In genomic region chr5:89701241-89702007, GRCm38 (mm10) we compare ENCODE assay signal across 8 mouse cellular contexts.
DNase-seq lines count a peak whose midpoint lies in the region; ATAC-seq and TF ChIP-seq lines count a peak whose summit lies in the region.

No protein-coding gene starts in this region.

- peak; percentile 21; the same call in 1 of the 2 replicates for ATAC-seq in intestine, embryonic 16.5 days
- ATAC-seq in intestine, postnatal 0 days, result no peak
- ATAC-seq in heart, embryonic 15.5 days (replicated peaks; ENCODE audit: insufficient number of reproducible peaks, insufficient read depth, low FRiP score, low read depth), result peak; percentile 86
- peak; percentile 92 for ATAC-seq in neural tube, embryonic 14.5 days (ENCODE audit: low read depth)

- H3K27ac ChIP-seq in intestine, embryonic 16.5 days (ENCODE audit: low read length), result no peak overlapping the region
- no peak overlapping the region for H3K27ac ChIP-seq in intestine, postnatal 0 days (ENCODE audit: low read depth, low read length)
- H3K27ac ChIP-seq in cerebellum, adult 2 months (ENCODE audit: insufficient read depth, low read length), result no peak overlapping the region
- H3K27ac ChIP-seq in heart, embryonic 15.5 days, result peak overlapping the region; percentile 76
- peak overlapping the region; percentile 40; the same call in 1 of the 2 replicates for H3K27ac ChIP-seq in neural tube, embryonic 14.5 days (ENCODE audit: low read depth, low read length)

- TF ChIP-seq CTCF in intestine, postnatal 0 days (IDR thresholded peaks at IDR 0.05; ENCODE audit: low read depth), result no peak
- no peak for TF ChIP-seq CTCF in cerebellum, adult 2 months (IDR thresholded peaks at IDR 0.05; ENCODE audit: borderline replicate concordance, insufficient read depth, low read depth, low read length)

- no peak overlapping the region for H3K4me3 ChIP-seq in intestine, embryonic 16.5 days (ENCODE audit: low read length)
- H3K4me3 ChIP-seq in intestine, postnatal 0 days (ENCODE audit: low read depth, low read length), result no peak overlapping the region
- H3K4me3 ChIP-seq in cerebellum, adult 2 months (replicated peaks; ENCODE audit: insufficient read depth, low read depth, low read length), result no peak overlapping the region
- H3K4me3 ChIP-seq in heart, embryonic 15.5 days, result no peak overlapping the region
- H3K4me3 ChIP-seq in neural tube, embryonic 14.5 days (ENCODE audit: low read depth, low read length), result no peak overlapping the region

- no peaks in the 10 kb centered on the region for H3K4me1 ChIP-seq in intestine, embryonic 16.5 days (ENCODE audit: control insufficient read depth, insufficient read depth, low read length)
- H3K4me1 ChIP-seq in intestine, postnatal 0 days (replicated peaks; ENCODE audit: control insufficient read depth, insufficient read depth, low read length), result no peaks in the 10 kb centered on the region
- no peaks in the 10 kb centered on the region for H3K4me1 ChIP-seq in cerebellum, adult 2 months (ENCODE audit: control insufficient read depth, insufficient read depth, low read length)
- peaks cover 27% of the 10 kb centered on the region for H3K4me1 ChIP-seq in heart, embryonic 15.5 days (replicated peaks)
- peaks cover 6% of the 10 kb centered on the region for H3K4me1 ChIP-seq in neural tube, embryonic 14.5 days (ENCODE audit: control insufficient read depth, insufficient read depth, low read length)

- DNase-seq in cerebellum, adult 2 months, result peak; percentile 44 to 58
- DNase-seq in layer of hippocampus, postnatal 25 days (ENCODE audit: extremely low spot score in 1 of 2, low spot score in 1 of 2), result peak; percentile 33 to 71
- no peak for DNase-seq in gastrocnemius, adult 8-10 months (ENCODE audit: low spot score in 2 of 2)
- DNase-seq in adipocyte (ENCODE audit: low spot score), result no peak

- WGBS in intestine, embryonic 16.5 days, result 78% methylated on average over 9 of the region's 9 CpGs
- WGBS in intestine, postnatal 0 days, result 82% methylated on average over 9 of the region's 9 CpGs
- WGBS in cerebellum, adult 2 months, result 29% methylated on average over 9 of the region's 9 CpGs
- WGBS in heart, embryonic 15.5 days, result 32% methylated on average over 9 of the region's 9 CpGs
- 46% methylated on average over 9 of the region's 9 CpGs for WGBS in neural tube, embryonic 14.5 days

- H3K36me3 ChIP-seq in intestine, embryonic 16.5 days (ENCODE audit: control insufficient read depth, insufficient read depth, low read length), result no peaks in the 10 kb centered on the region
- no peaks in the 10 kb centered on the region for H3K36me3 ChIP-seq in intestine, postnatal 0 days (ENCODE audit: control insufficient read depth, insufficient read depth)
- no peaks in the 10 kb centered on the region for H3K36me3 ChIP-seq in heart, embryonic 15.5 days
- no peaks in the 10 kb centered on the region for H3K36me3 ChIP-seq in neural tube, embryonic 14.5 days (ENCODE audit: control insufficient read depth, insufficient read depth, low read length)

- no peaks in the 10 kb centered on the region for H3K9me3 ChIP-seq in intestine, embryonic 16.5 days (ENCODE audit: control insufficient read depth, low read length)
- H3K9me3 ChIP-seq in intestine, postnatal 0 days (ENCODE audit: control insufficient read depth), result no peaks in the 10 kb centered on the region
- H3K9me3 ChIP-seq in heart, embryonic 15.5 days (replicated peaks), result no peaks in the 10 kb centered on the region
- no peaks in the 10 kb centered on the region for H3K9me3 ChIP-seq in neural tube, embryonic 14.5 days (ENCODE audit: control insufficient read depth, low read length)

- no peak overlapping the region for H3K4me2 ChIP-seq in intestine, embryonic 16.5 days (ENCODE audit: low read depth, low read length)
- H3K4me2 ChIP-seq in intestine, postnatal 0 days (replicated peaks; ENCODE audit: low read depth), result no peak overlapping the region
- no peak overlapping the region for H3K4me2 ChIP-seq in heart, embryonic 15.5 days
- no peak overlapping the region for H3K4me2 ChIP-seq in neural tube, embryonic 14.5 days (ENCODE audit: low read depth, low read length)

- H3K9ac ChIP-seq in intestine, embryonic 16.5 days (ENCODE audit: low read depth, low read length), result no peak overlapping the region
- no peak overlapping the region for H3K9ac ChIP-seq in intestine, postnatal 0 days (ENCODE audit: low read depth, low read length)
- no peak overlapping the region for H3K9ac ChIP-seq in heart, embryonic 15.5 days
- H3K9ac ChIP-seq in neural tube, embryonic 14.5 days (replicated peaks; ENCODE audit: low read depth, low read length), result no peak overlapping the region

- no peak for TF ChIP-seq POLR2A in cerebellum, adult 2 months (IDR thresholded peaks at IDR 0.05; ENCODE audit: borderline replicate concordance, insufficient read depth, low read length)

- no peaks in the 10 kb centered on the region for H3K27me3 ChIP-seq in intestine, embryonic 16.5 days (replicated peaks; ENCODE audit: control insufficient read depth, insufficient read depth, low read length)
- no peaks in the 10 kb centered on the region for H3K27me3 ChIP-seq in intestine, postnatal 0 days (replicated peaks; ENCODE audit: control insufficient read depth, insufficient read depth, low read length)
- no peaks in the 10 kb centered on the region for H3K27me3 ChIP-seq in cerebellum, adult 2 months (ENCODE audit: control insufficient read depth, insufficient read depth, low read length)
- H3K27me3 ChIP-seq in heart, embryonic 15.5 days, result no peaks in the 10 kb centered on the region
- no peaks in the 10 kb centered on the region for H3K27me3 ChIP-seq in neural tube, embryonic 14.5 days (ENCODE audit: control insufficient read depth, insufficient read depth, low read length)

Comparison
In these comparisons a context has a peak if more than half of its experiments do, and no peak if none do; other contexts are left out.
1. H3K27ac ChIP-seq: peak in heart, embryonic 15.5 days (single experiment) and neural tube, embryonic 14.5 days (single experiment); none in intestine, embryonic 16.5 days (single experiment), intestine, postnatal 0 days (single experiment) and cerebellum, adult 2 months (single experiment).
2. DNase-seq: peak in cerebellum, adult 2 months (2 of 2) and layer of hippocampus, postnatal 25 days (2 of 2); none in gastrocnemius, adult 8-10 months (0 of 2) and adipocyte (single experiment).